Mouse (Mus musculus): Measurements from ENCODE around the gene Mrpl20. TPM values are rescaled to one million over a fixed set of nuclear protein-coding genes. Genes with fewer than 3 reads are reported as not detected.

The Mrpl20 gene
- 62.8 TPM for polyA plus RNA-seq (2017; shearing (Covaris generic))

DNA sequence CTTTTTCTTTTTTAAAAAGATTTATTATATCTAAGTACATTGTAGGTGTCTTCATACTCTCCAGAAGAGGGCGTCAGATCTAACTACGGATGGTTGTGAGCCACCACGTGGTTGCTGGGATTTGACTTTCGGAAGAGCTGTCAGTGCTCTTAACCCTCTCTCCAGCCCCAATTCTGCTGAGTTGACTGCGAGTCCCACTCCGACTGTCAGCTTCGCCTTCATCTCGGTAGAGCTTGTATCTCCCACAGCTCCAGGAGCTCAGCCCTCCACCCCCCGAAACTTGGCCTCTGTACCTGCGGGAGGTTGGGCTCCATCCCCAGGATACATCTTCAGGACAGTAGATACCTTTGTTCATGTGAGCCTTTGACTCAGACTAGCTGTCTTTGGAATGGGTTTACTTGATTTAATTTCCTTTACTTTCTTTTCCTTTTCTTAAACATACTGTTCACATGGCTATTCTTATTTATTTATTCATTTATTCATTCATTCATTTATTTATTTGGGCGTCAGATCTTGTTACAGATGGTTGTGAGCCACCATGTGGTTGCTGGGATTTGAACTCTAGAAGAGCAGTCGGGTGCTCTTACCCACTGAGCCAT is at the start of gene Mrpl20:
Gene Mrpl20 (plus strand): TSS at position 138 of the 599 bp plus-strand sequence.

DNA sequence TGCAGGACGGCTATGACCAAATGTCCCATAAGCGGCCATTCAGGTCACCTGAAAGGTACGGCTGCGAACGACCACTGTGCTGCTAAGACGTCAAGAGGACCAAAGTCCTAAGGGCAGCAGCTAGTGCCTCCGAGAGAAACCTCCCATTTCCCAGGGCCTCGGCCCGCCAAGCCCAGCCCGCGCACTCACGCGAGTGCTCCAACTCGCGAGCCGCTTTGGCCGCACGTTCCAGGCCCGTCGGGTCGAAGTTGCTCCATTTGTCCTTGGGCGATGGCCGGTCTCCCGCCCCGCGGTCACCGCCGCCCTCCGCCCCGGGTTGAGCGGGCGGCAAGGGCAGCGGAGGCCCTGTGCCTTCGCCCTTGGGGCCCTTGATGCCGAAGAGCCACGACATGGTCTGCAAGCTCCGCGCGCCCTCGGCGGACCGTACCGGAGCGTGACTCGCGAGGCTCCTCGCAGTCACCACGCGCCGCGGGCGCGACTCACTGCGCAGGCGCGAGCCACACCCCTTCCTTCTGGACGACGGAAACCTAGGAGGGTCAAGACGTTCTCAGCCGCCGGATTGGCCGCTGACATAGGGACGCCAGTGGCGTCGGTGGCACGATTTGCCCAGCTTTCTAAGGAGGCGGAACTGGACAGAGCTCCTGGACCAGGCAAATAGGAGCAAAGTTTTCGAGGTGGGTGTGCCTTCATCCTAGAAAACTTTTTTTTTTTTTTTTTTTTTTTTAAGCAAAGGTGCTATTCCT is 41.9 kb upstream of the Mrpl20 start, which contains the start of gene Atad3a:
Gene Atad3a (minus strand): TSS at position 481 of the 743 bp plus-strand sequence.

DNA sequence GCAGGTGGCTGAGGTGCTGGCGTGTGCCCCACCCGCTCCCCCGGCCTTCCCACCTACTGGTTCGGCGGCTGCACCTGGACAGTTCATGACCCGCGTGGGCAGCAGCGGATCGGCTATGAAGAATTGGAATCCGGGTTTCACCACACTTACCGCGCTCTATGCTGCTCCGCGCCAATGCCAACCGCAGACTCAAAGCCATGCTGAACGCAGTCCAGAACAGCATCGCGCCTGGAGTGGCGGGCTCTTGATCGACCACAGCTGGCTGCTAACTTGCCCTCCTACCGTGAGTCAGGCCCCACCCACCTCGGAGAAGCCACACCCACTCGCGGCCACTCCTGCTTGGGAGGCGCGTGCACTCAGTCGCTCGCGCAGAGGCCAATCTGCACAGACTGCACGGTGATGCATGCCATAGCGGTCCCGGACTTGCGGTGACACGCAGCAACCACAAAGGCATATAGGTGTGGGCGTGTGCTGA is 28.4 kb upstream of the Mrpl20 start, which contains the start of gene Vwa1:
Gene Vwa1 (minus strand): TSS at position 419 of the 475 bp plus-strand sequence.

DNA sequence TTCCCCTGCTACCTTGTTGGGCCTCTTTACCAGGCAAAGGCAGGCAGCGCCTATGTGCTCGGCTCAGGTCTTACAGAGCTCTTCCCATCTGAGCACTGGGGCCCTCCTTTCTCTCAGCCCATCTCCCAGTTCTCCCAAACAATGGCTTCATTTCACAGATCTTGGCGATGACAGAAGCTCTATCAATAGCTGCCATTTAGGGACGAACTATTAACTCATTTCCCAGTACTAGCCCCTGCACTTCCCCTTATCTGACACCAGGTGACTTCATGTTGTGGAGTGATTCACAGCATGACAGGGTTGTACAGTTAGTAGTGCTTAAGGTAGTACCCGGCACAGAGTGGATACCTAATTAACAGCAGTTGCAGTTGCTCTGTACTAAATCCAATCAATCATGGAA is 16.9 kb upstream of the Mrpl20 start, which contains the start of gene Tmem88b:
Gene Tmem88b (minus strand): TSS at position 56 of the 400 bp plus-strand sequence.

DNA sequence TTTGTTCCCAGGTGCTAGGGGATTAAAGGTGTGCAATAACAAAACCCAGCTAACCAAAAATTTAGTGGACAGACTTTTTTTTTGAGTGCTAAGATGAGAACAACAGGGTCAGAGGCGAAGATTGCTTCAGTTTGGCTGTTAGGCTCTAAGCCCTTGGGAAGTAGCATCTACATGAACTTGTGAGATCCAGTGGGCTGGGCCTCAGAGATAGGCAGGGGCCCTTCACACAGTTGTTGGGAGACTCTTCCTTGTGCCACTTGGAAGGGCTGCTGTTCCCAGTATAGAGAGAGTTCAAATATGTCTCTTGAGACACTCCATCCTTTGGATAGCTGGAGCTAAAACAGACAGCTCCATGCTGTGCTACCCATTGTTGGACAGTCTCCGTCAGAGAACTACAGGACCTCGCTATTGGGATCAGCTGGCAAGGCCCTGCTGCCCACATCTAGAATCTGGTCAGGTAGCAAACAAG is 12.6 kb upstream of the Mrpl20 start, which contains the start of gene Ankrd65:
Gene Ankrd65 (plus strand): TSS at position 419 of the 469 bp plus-strand sequence.

DNA sequence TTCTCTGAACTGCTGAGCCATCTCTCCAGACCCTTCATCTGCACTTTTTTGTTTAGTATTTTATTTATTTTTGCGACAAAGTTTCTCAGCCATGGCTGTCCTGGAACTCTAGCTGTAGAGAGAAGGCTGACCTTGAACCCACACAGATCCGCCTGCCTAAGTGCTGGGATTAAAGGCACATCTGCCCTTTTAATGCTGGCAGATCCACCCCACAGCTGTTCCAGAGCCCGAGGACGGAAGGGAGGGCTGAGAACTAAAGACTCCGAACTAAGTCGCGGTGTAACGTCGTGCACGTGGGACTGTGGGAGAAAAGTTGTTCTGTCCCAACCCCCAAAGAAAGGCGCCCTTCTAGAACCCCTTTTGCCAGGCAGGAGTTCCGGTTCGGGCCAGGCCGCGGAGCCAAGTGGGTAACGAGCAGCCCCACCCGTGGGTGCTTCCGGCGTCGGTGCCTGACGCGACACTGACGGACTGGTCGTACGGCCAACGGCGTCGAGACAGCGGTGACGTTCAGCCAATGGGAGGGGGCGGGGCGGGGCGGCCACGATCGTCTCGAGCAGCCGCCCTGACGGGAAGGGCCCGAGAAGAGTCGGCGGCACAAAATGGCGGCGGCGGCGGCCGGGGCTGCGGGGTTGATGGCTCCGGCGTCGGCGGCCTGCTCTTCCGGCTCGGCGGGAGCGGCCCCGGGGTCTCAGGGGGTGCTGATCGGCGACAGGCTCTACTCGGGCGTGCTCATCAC is 9.4 kb downstream of the Mrpl20 start, which contains the start of gene Ccnl2:
Gene Ccnl2 (plus strand): TSS at position 561 of the 736 bp plus-strand sequence.

DNA sequence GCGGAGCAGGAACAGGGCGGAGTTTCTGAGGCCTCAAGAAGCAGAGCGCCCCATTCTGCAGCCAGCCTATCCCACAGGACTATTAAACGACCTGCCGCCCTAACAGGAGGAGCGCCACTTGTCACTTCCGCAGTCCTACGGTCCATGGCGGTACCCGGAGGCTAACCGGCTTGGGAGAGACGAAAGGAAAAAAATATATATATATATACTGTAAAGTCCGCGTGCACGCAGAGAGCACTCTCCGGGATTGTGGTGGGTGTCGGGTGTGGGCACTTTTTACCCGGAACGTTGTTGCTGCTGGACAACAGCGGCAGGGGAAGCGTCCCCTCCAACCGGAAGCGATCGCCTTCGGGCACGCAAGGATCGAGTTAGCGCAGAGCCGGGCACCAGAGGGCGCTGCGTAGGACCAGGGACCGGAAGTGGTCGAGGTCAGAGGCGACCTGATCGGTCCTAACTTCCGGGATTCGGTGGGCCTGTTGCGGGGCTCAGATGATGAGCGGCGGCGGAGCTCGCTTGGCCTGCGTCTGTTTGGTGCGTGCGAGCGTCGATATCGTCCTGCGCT is 28.6 kb downstream of the Mrpl20 start, which contains the start of gene Aurkaip1:
Gene Aurkaip1 (plus strand): TSS at position 68 of the 562 bp plus-strand sequence.

DNA sequence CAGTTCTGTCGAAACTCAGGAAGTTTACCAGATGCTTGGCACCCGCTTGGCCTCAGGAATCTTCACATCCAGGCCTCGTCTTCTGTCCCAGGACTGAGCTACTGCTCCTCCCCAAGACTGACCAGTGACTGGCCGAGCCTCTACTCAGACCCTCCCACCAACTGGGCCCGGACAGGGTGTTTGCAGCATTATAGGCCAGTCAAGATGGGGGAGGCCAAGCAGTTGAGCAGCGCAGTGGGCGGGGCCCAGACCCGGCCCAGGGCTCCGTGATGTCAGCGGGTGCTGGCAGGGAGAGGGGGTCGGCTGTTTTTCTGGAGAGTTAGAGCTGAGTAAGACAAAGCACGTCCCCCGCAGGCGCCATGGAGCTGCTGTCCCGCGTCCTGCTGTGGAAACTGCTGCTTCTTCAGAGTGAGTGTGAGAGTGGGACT is 36.8 kb downstream of the Mrpl20 start, which contains the start of gene Mxra8:
Gene Mxra8 (plus strand): TSS at position 198 of the 428 bp plus-strand sequence.

DNA sequence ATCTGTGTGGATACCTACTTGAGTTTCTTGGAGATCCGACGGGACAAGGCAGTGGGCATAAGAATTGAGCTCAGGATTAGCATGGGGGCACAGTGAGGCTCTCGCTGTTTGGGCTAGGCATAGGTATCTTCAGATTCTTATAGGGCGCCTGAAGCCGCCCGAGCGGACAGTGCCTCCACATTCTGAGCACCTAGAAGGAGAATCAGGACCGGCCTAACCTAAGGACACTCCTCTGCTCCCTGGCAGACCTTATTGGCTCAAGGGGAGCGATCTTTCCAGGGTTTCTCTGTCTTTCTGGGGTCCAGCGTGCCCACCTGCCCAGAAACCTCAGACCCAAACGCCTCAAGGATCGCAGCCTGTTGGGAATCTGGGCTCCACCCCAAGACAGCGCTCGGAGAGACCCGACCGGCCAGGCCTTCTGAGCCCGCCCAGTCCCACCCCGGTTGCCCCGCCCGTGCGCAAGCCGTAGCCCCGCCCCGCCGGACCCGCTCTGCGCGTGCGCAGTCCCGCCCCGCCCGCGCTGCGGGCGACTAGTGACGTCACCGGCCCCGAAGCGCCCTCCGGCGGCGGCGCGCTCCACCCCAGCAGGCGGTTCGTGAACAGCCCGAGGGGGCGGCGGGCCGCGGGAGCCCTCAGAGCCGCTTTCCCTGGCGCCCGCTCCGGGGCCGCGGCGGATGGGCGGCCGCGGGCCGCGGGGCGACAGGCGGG is 44.3 kb downstream of the Mrpl20 start, which contains the start of gene Dvl1:
Gene Dvl1 (plus strand): TSS at position 532 of the 708 bp plus-strand sequence.

Other genes starting within 250 kb of the Mrpl20 start
- 101 TPM for gene Nadk, start 240.5 kb upstream of the Mrpl20 start, polyA plus RNA-seq (2017; shearing (Covaris generic))
- gene Slc35e2, start 201.5 kb upstream of the Mrpl20 start, polyA plus RNA-seq (2017; shearing (Covaris generic)): 25.7 TPM
- 317 TPM for gene Cdk11b, start 178.0 kb upstream of the Mrpl20 start, polyA plus RNA-seq (2017; shearing (Covaris generic))
- gene Gm10563, start 157.5 kb upstream of the Mrpl20 start, polyA plus RNA-seq (2017; shearing (Covaris generic)): not detected
- gene Mmp23, start 149.5 kb upstream of the Mrpl20 start, polyA plus RNA-seq (2017; shearing (Covaris generic)): not detected
- gene Mib2, start 133.7 kb upstream of the Mrpl20 start, polyA plus RNA-seq (2017; shearing (Covaris generic)): 55.2 TPM
- gene Fndc10, start 108.5 kb upstream of the Mrpl20 start, polyA plus RNA-seq (2017; shearing (Covaris generic)): 13.4 TPM
- gene Ssu72, start 98.1 kb upstream of the Mrpl20 start, polyA plus RNA-seq (2017; shearing (Covaris generic)): 96.5 TPM
- 0.57 TPM for gene Tmem240, start 68.1 kb upstream of the Mrpl20 start, polyA plus RNA-seq (2017; shearing (Covaris generic))
- 104 TPM for gene Atad3a, start 41.8 kb upstream of the Mrpl20 start, polyA plus RNA-seq (2017; shearing (Covaris generic))
- not detected for gene Vwa1, start 28.2 kb upstream of the Mrpl20 start, polyA plus RNA-seq (2017; shearing (Covaris generic))
- gene Tmem88b, start 17.0 kb upstream of the Mrpl20 start, polyA plus RNA-seq (2017; shearing (Covaris generic)): not detected
- gene Ankrd65, start 12.4 kb upstream of the Mrpl20 start, polyA plus RNA-seq (2017; shearing (Covaris generic)): not detected
- gene Ccnl2, start 9.6 kb downstream of the Mrpl20 start, polyA plus RNA-seq (2017; shearing (Covaris generic)): 444 TPM
- gene Aurkaip1, start 28.4 kb downstream of the Mrpl20 start, polyA plus RNA-seq (2017; shearing (Covaris generic)): 116 TPM
- 2.1 TPM for gene Mxra8, start 36.8 kb downstream of the Mrpl20 start, polyA plus RNA-seq (2017; shearing (Covaris generic))
- 117 TPM for gene Dvl1, start 44.5 kb downstream of the Mrpl20 start, polyA plus RNA-seq (2017; shearing (Covaris generic))
- gene Tas1r3, start 60.5 kb downstream of the Mrpl20 start, polyA plus RNA-seq (2017; shearing (Covaris generic)): 0.55 TPM
- 3.0 TPM for gene Cptp, start 66.6 kb downstream of the Mrpl20 start, polyA plus RNA-seq (2017; shearing (Covaris generic))
- gene Ints11, start 66.7 kb downstream of the Mrpl20 start, polyA plus RNA-seq (2017; shearing (Covaris generic)): 80.6 TPM
- gene Pusl1, start 88.9 kb downstream of the Mrpl20 start, polyA plus RNA-seq (2017; shearing (Covaris generic)): 41.9 TPM
- 34.2 TPM for gene Acap3, start 88.9 kb downstream of the Mrpl20 start, polyA plus RNA-seq (2017; shearing (Covaris generic))
- 185 TPM for gene Ube2j2, start 141.0 kb downstream of the Mrpl20 start, polyA plus RNA-seq (2017; shearing (Covaris generic))
- 3.4 TPM for gene C1qtnf12, start 159.4 kb downstream of the Mrpl20 start, polyA plus RNA-seq (2017; shearing (Covaris generic))
- gene B3galt6, start 189.8 kb downstream of the Mrpl20 start, polyA plus RNA-seq (2017; shearing (Covaris generic)): 7.8 TPM
- gene Sdf4, start 190.0 kb downstream of the Mrpl20 start, polyA plus RNA-seq (2017; shearing (Covaris generic)): 401 TPM
- gene Tnfrsf4, start 211.0 kb downstream of the Mrpl20 start, polyA plus RNA-seq (2017; shearing (Covaris generic)): 109 TPM
- gene Tnfrsf18, start 223.3 kb downstream of the Mrpl20 start, polyA plus RNA-seq (2017; shearing (Covaris generic)): 279 TPM

Measured in naive thymus-derived CD4-positive, alpha-beta T cell, adult 5 months (primary cell).